ENCODE assay signal across 36 mouse cellular contexts in the genomic region with DNA sequence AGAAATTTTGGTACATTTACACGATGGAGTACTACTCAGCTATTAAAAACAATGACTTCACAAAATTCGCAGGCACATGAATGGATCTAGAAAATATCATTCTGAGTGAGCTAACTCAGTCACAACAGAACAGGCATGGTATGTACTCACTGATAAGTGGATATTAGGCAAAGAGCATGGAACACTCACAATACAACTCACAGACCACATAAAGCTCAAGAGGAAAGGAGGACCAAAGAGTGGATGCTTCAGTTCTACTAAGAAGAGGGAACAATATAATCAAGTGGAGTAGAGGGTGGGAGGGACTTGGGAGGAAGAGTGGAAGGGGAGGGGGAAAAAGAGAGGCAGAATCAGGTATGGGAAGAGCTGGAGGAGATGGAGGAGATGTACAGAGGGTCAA.
"Had no signal": no experiment of that assay in that cellular context is flagged by ENCODE, and none has a peak within 500 bp of the region (broad histone marks: within the 10 kb centered on the region; RNA-seq: fewer than 3 reads in every experiment).

No protein-coding gene starts in this region.

- H3K9me3 ChIP-seq: heart, embryonic 10.5 days; heart, embryonic 13.5 days; heart, embryonic 15.5 days; hindbrain, embryonic 10.5 days; hindbrain, embryonic 12.5 days; hindbrain, embryonic 13.5 days; hindbrain, embryonic 15.5 days; intestine, embryonic 15.5 days; kidney, embryonic 15.5 days had no signal

- DNase-seq: heart, adult 18-20 months; heart, adult 2 months; heart, postnatal 10 days; heart, postnatal 14 days; heart, postnatal 36 days; heart, postnatal 4 days; kidney, adult 11 months; kidney, adult 18-20 months; kidney, adult 2 months; kidney, adult 8-10 months; kidney, adult 9 months; kidney, postnatal 10 days; kidney, postnatal 14 days; kidney, postnatal 25 days; kidney, postnatal 36 days; kidney, postnatal 4 days; layer of hippocampus, adult 9-11 months had no signal

- H3K9ac ChIP-seq: heart, embryonic 12.5 days; heart, embryonic 13.5 days; heart, embryonic 15.5 days; hindbrain, embryonic 12.5 days; hindbrain, embryonic 13.5 days; hindbrain, embryonic 14.5 days; hindbrain, embryonic 15.5 days; intestine, embryonic 15.5 days; kidney, embryonic 15.5 days had no signal

- H3K27me3 ChIP-seq: heart, embryonic 15.5 days; hindbrain, embryonic 12.5 days; hindbrain, embryonic 13.5 days; hindbrain, embryonic 15.5 days; intestine, embryonic 15.5 days; kidney, embryonic 15.5 days had no signal

- H3K4me2 ChIP-seq: heart, embryonic 11.5 days; heart, embryonic 12.5 days; heart, embryonic 13.5 days; heart, embryonic 15.5 days; hindbrain, embryonic 12.5 days; hindbrain, embryonic 13.5 days; hindbrain, embryonic 14.5 days; hindbrain, embryonic 15.5 days; intestine, embryonic 15.5 days; kidney, embryonic 15.5 days had no signal

- ATAC-seq: hindbrain, embryonic 16.5 days; hindbrain, postnatal 0 days; inflammation-experienced regulatory T-cells, adult 6 months; intestine, embryonic 15.5 days; intestine, embryonic 16.5 days; intestine, postnatal 0 days had no signal

- H3K36me3 ChIP-seq: heart, embryonic 10.5 days; heart, embryonic 12.5 days; heart, embryonic 13.5 days; heart, embryonic 15.5 days; hindbrain, embryonic 10.5 days; hindbrain, embryonic 12.5 days; hindbrain, embryonic 13.5 days; hindbrain, embryonic 15.5 days; intestine, embryonic 15.5 days; kidney, embryonic 15.5 days had no signal

- H3K27ac ChIP-seq: heart, adult 2 months; heart, embryonic 10.5 days; heart, embryonic 13.5 days; heart, embryonic 15.5 days; hindbrain, embryonic 10.5 days; hindbrain, embryonic 12.5 days; hindbrain, embryonic 13.5 days; hindbrain, embryonic 14.5 days; hindbrain, embryonic 15.5 days; hindbrain, postnatal 0 days; intestine, embryonic 15.5 days; kidney, embryonic 15.5 days; kidney, postnatal 0 days; layer of hippocampus, adult 2 months had no signal

- H3K4me1 ChIP-seq: heart, embryonic 10.5 days; heart, embryonic 12.5 days; heart, embryonic 13.5 days; heart, embryonic 15.5 days; intestine, embryonic 15.5 days; kidney, embryonic 15.5 days had no signal

- H3K4me3 ChIP-seq: heart, adult 2 months; heart, embryonic 10.5 days; heart, embryonic 12.5 days; heart, embryonic 13.5 days; heart, embryonic 15.5 days; hindbrain, embryonic 10.5 days; hindbrain, embryonic 12.5 days; hindbrain, embryonic 13.5 days; hindbrain, embryonic 15.5 days; intestine, embryonic 15.5 days; kidney, embryonic 15.5 days; layer of hippocampus, adult 2 months had no signal
